Comparison of ENCODE assay signal across 18 mouse cellular contexts in the genomic region with DNA sequence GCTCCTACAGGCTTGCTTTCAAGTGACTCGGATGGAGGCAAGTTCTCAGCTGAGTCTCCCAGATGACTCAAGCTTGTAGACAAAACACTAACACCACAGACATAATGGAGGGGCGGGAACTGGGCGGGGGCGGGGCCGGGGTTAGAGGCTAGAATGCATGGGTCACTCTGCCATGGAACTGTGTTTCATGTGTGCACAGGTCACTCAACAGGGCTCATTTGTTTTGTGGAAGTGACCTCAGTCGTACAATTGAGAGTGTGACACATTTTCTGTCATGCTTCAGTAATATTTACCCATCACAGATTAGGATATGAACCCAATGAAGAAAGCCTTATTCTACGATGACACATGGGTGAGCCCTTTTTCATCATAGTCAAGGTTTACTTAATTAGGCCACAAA. TPM values are rescaled to one million over a fixed set of nuclear protein-coding genes. Genes with fewer than 3 reads are reported as not detected.
"Had no signal": no experiment of that assay in that cellular context is flagged by ENCODE, and none has a peak within 500 bp of the region (broad histone marks: within the 10 kb centered on the region; RNA-seq: fewer than 3 reads in every experiment).

No protein-coding gene starts in this region.

- H3K9me3 ChIP-seq: stomach, embryonic 15.5 days had no signal

- H3K4me1 ChIP-seq: limb, embryonic 13.5 days; liver, embryonic 13.5 days; stomach, embryonic 15.5 days had no signal

- DNase-seq: kidney, adult 18-20 months; kidney, adult 9 months; kidney, postnatal 10 days; kidney, postnatal 36 days; left cerebral cortex, postnatal 4 days; liver, embryonic 13.5 days; lung, adult 2 months; midbrain, embryonic 14.5 days; right cerebral cortex, postnatal 14 days; right cerebral cortex, postnatal 4 days; spleen, adult 18-20 months; thymus, adult 18-20 months; thymus, postnatal 36 days had no signal

- H3K4me3 ChIP-seq: limb, embryonic 13.5 days; liver, embryonic 13.5 days; stomach, embryonic 15.5 days had no signal

- H3K27me3 ChIP-seq: limb, embryonic 13.5 days; liver, embryonic 13.5 days; stomach, embryonic 15.5 days had no signal

- H3K36me3 ChIP-seq: limb, embryonic 13.5 days; liver, embryonic 13.5 days; stomach, embryonic 15.5 days had no signal

- H3K9ac ChIP-seq: limb, embryonic 13.5 days; liver, embryonic 13.5 days; stomach, embryonic 15.5 days had no signal

- H3K4me2 ChIP-seq: limb, embryonic 13.5 days; liver, embryonic 13.5 days; midbrain, embryonic 11.5 days had no signal

- H3K27ac ChIP-seq: limb, embryonic 13.5 days; liver, embryonic 13.5 days; stomach, embryonic 15.5 days had no signal

RNA-seq across cellular contexts. Expression of a gene that starts 20.2 kb away (rescaled TPM):
- polyA plus RNA-seq: liver, adult 2 months; liver, embryonic 16.5 days had no signal
